Mouse (Mus musculus) megakaryocyte progenitor cell, adult 5-6 weeks (primary cell): ENCODE results near the gene Olfr1414. TPM values are rescaled to one million over a fixed set of nuclear protein-coding genes. Genes with fewer than 3 reads are reported as not detected.
A peak's percentile ranks its signal among the peaks of the same experiment; 100 is the strongest.
"Not testable (repeated sequence)": the region's sequence is repeated elsewhere in the genome, so short reads cannot be mapped to it uniquely, and the experiment has no call there.

Experiments
- ATAC-seq: replicated peaks from 2 replicates; pipeline ENCODE4 v1.8.0; 2016; ENCODE audit warnings: mild to moderate bottlenecking, moderate TSS enrichment, inconsistent platforms; ENCODE audit not compliant: poor library complexity
- total RNA-seq, 2 experiments: library from RNA; stranded (forward) in 1 of 2; stranded (reverse) in 1 of 2; fragments of 157-497, 149-512 nt in 1 of 2; fragments of 200-1000 nt in 1 of 2; gene quantifications; 2 replicates each; pipeline versions ENCODE4 v1.2.3 to v1.2.4; 2015 to 2017

The Olfr1414 gene
- total RNA-seq (2015) (not detected in 2 replicates), total RNA-seq (2017) (not detected in 2 replicates)

GRCm38 (mm10) chr1:92518561-92518960, at the start of gene Olfr1414:
Olfr1414 (minus strand) TSS chr1:92518661.
- ATAC-seq, result no peak

- no peak for ATAC-seq
Observed at GRCm38 (mm10) chr1:92545929-92546328, 27.5 kb upstream of the Olfr1414 start.

GRCm38 (mm10) chr1:92539071-92539470, 20.6 kb upstream of the Olfr1414 start:
- no peak for ATAC-seq

- peak; percentile 60; the same call in 1 of the 2 replicates for ATAC-seq
Observed at GRCm38 (mm10) chr1:92536972-92537371, 18.5 kb upstream of the Olfr1414 start.

GRCm38 (mm10) chr1:92523764-92524163, 5.3 kb upstream of the Olfr1414 start:
- no peak for ATAC-seq

- ATAC-seq, result peak; percentile 55; the same call in 1 of the 2 replicates
Observed at GRCm38 (mm10) chr1:92521376-92521775, 2.9 kb upstream of the Olfr1414 start.

- no peak for ATAC-seq
Observed at GRCm38 (mm10) chr1:92519046-92519445, 585 bp upstream of the Olfr1414 start.

DNA sequence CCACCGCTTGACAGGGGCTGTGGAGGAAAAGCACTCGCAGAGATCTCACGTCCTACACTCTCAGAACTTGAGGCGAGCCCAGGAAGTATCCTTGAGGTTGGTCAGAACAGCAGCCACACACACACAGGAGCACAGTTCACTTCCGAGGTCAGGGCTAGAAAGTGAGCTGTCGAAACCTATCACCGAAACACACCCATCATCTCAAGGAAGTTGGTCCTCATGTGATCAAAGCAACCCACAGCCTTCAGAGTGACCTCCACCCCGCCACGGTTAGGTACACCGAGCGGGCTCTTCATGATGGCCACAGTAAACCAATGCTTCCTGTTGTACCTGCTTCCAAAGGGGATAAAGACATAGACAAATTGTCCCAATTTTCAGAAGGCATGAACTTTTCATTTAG, 3.1 kb downstream of the Olfr1414 start:
- no peak for ATAC-seq

DNA sequence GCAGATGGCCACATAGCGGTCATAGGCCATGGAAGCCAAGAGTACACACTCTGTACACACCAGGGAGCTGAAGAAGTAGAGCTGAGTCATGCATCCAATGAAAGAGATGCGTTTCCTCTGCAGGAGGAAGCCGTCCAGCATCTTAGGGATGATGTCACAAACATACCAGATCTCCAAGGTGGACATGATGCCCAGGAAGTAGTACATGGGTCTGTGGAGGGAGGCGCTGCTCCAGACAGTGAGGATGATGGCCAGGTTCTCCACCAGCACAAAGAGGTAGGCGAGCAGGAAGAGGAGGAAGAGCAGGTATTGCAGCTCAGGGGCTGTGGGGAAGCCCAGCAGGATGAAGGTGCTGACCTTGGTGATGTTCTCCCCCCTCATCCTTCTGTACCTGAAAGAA, 6.8 kb downstream of the Olfr1414 start:
- ATAC-seq, result not testable (repeated sequence)

DNA sequence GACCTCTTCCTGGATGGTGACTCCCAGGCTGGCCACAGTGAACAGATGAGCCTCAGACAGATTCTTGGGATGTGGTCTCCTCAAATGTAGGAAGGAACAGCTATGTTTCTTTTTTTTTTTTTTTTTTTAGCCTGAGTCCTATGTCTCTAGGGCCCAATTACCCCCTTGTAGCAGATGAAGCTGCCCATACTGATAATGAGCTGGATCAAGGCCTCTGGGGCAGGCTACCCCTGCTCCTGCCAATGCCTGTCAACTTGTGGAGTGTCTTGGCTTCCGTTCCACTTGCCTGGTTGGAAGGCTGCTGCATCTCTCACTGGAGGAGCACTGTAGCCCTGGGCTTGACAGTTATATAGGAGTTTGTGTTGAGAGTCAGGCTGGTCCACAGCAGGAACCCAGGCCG, 22.5 kb downstream of the Olfr1414 start, which contains the start of gene Olfr1415:
Gene Olfr1415 (minus strand): TSS at position 101 of the 400 bp plus-strand sequence.
- no peak for ATAC-seq

GRCm38 (mm10) chr1:92485013-92485412, 33.4 kb downstream of the Olfr1414 start, which contains the start of gene Olfr1416:
Olfr1416 (minus strand) TSS chr1:92485113.
- ATAC-seq, result no peak

DNA sequence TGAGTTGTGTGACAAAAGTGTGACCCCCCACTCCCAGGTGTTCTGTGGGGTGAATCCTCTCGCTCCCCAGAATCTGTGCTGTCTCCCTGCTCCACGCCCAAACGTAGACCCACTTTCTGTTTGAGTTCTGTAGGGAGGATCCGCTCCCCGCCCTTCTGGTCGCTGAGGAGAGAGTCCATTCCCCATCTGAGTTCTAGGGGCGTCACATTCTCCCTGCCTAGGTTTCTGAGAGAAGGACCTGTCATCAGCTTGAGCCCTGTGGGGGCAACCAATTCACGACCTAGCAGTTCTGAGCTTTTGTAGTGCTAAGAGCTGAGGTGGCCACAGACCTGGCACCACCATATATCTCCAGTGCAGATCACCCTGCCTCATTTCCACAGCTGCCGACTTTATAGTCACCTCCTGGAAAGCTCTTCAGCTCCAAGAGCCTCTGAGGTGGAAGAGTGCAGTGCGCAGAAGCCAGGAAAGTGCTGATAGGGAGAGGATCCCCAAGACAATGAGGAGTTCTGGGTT, 44.3 kb downstream of the Olfr1414 start:
- peak; percentile 45 for ATAC-seq

- ATAC-seq, result peak; percentile 94
Observed at GRCm38 (mm10) chr1:92473165-92474041, 45.1 kb downstream of the Olfr1414 start, which contains the start of gene Ndufa10. Ndufa10 (minus strand) TSS chr1:92473860.

DNA sequence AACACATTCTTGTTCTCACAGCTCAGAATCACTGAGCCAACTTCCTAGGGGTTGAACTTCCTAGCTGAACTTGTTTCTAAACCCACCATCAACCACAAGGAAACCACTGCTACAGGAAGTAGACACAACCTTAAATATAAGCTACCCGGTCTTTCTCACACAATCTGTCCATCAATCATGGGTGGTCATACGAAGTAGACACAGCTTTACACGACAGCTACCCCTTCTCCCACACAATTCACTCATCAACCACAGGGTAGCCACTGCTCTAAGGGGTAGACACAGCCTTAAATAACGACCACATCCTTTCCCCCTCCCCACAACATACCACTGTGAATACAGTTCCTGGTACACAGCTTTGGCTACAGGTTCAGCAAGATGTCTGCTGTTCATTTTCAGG, 49.6 kb downstream of the Olfr1414 start:
- no peak for ATAC-seq

- ATAC-seq, result no peak
Observed at GRCm38 (mm10) chr1:92458416-92458815, 60.0 kb downstream of the Olfr1414 start.

DNA sequence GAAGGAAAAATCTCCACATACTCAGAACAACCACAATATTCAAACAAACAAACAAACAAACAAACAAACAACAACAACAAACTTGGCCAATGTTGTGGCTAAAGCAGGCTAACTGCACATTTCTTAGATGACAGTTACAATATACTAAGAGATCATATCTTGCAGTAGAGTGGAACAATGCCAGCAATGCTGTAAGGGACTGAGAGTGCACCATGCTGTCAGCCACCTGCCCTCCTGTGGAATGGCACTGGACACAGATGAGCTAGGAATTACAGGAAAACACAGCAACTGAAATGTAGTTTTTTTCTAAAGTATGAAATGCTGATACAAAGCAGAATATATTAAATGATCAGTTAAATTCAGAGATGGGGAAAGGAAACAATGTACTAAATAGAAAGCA, 60.7 kb downstream of the Olfr1414 start:
- ATAC-seq, result no peak

Other genes starting within 250 kb of the Olfr1414 start
- 175 TPM in 2 replicates for gene Ndufa10, start 44.8 kb downstream of the Olfr1414 start, total RNA-seq (2015)
- 101 and 110 TPM in 2 replicates for gene Ndufa10, start 44.8 kb downstream of the Olfr1414 start, total RNA-seq (2017)
- gene Olfr1416, start 33.5 kb downstream of the Olfr1414 start, total RNA-seq (2015), result not detected in 2 replicates
- not detected in 2 replicates for gene Olfr1416, start 33.5 kb downstream of the Olfr1414 start, total RNA-seq (2017)
- not detected in 2 replicates for gene Olfr1415, start 22.6 kb downstream of the Olfr1414 start, total RNA-seq (2015)
- gene Olfr1415, start 22.6 kb downstream of the Olfr1414 start, total RNA-seq (2017), result not detected in 2 replicates
- not detected in 2 replicates for gene Olfr1413, start 52.7 kb upstream of the Olfr1414 start, total RNA-seq (2015)
- not detected in 2 replicates for gene Olfr1413, start 52.7 kb upstream of the Olfr1414 start, total RNA-seq (2017)
- not detected in 2 replicates for gene Olfr1412, start 67.1 kb upstream of the Olfr1414 start, total RNA-seq (2015)
- not detected in 2 replicates for gene Olfr1412, start 67.1 kb upstream of the Olfr1414 start, total RNA-seq (2017)
- not detected in 2 replicates for gene Olfr1411, start 75.8 kb upstream of the Olfr1414 start, total RNA-seq (2015)
- gene Olfr1411, start 75.8 kb upstream of the Olfr1414 start, total RNA-seq (2017), result not detected in 2 replicates
- not detected in 2 replicates for gene Olfr1410, start 87.1 kb upstream of the Olfr1414 start, total RNA-seq (2015)
- gene Olfr1410, start 87.1 kb upstream of the Olfr1414 start, total RNA-seq (2017), result not detected in 2 replicates
- not detected in 2 replicates for gene Olfr12, start 99.1 kb upstream of the Olfr1414 start, total RNA-seq (2015)
- gene Olfr12, start 99.1 kb upstream of the Olfr1414 start, total RNA-seq (2017), result not detected in 2 replicates
- 149 and 186 TPM in 2 replicates for gene Cops9, start 123.3 kb upstream of the Olfr1414 start, total RNA-seq (2015)
- 108 and 180 TPM in 2 replicates for gene Cops9, start 123.3 kb upstream of the Olfr1414 start, total RNA-seq (2017)
- gene Otos, start 130.2 kb upstream of the Olfr1414 start, total RNA-seq (2015), result 2.4 and 5.2 TPM in 2 replicates
- gene Otos, start 130.2 kb upstream of the Olfr1414 start, total RNA-seq (2017), result 2.7 and 5.0 TPM in 2 replicates